Mouse (Mus musculus): Measurements from ENCODE around the gene Adgrg6. TPM values are rescaled to one million over a fixed set of nuclear protein-coding genes. Genes with fewer than 3 reads are reported as not detected.
A peak's percentile ranks its signal among the peaks of the same experiment; 100 is the strongest.

Gene Adgrg6
- total RNA-seq (2014; rRNA removed), result 1.4 and 1.9 TPM in 2 replicates
- polyA plus RNA-seq (2012; rRNA removed), result 0.31 and 0.44 TPM in 2 replicates

DNA sequence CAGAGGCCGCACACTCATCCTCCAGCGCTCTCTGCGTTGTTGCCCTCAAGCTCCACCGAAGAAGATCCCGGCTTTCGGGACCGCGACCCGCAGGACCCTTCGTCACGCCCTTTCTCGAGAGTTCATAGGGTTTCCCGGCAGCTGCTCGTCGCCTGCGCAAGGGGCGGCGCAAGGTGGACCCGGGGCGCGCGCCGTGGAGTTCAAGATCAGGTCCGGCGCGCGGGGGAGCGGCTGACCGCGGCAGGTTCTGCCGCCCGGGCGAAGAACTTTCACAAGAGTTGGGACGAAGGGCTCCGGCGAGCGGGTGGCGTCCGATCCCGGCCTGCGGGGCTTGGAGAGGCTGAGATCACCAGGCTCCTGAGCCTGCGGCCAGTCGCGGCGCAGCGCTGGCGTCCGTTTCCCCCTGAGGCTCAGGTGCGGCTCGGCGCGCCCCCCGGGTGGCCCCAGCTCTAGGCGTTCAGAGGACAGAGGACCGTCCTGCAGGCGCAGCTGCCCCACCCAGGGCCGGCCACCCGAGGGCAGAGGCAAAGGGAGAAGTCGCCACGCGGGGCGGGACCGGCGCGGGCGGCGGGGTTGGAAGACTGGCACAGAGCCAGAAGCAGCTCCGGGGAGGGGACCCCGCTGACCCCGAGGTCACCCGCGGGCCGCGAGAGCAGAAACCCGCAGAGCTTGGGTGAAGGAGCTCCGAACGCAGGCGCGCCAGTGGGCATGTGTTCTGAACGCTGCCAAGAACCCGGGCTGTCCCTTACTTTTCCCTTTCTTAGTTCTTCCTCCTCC, at the start of gene Adgrg6:
Gene Adgrg6, minus strand, starts transcription at position 719 of the 777 bp plus-strand sequence.
- Histone ChIP-seq H3K27me3 (ENCODE audit: control insufficient read depth, insufficient read depth, low read length) (peaks cover 7% of the 10 kb centered on the region), H3K4me3 (ENCODE audit: insufficient read depth, low read depth, low read length) (peak within 1 kb of the TSS; percentile 68), H3K4me1 (ENCODE audit: control insufficient read depth, insufficient read depth, low read length) (no peaks in the 10 kb centered on the region; the same call in 1 of the 2 replicates), H3K27ac (replicated peaks; ENCODE audit: insufficient read depth, low read depth, low read length) (no peak within 1 kb of the TSS), H3K36me3 (ENCODE audit: control insufficient read depth, insufficient read depth, low read length) (no peaks in the 10 kb centered on the region), H3K79me2 (ENCODE audit: control insufficient read depth, insufficient read depth, low read length) (no peaks in the 10 kb centered on the region), H3K9ac (ENCODE audit: low read depth, low read length) (peak within 1 kb of the TSS; percentile 47)
- WGBS, result 1% methylated on average over 81 of the region's 81 CpGs
- TF ChIP-seq POLR2A (IDR thresholded peaks at IDR 0.05; ENCODE audit: extremely low read depth, insufficient read depth, low read length), result no peak
- TF ChIP-seq CTCF (IDR thresholded peaks at IDR 0.05; ENCODE audit: low read depth, low read length), result no peak
- no peak for DNase-seq (ENCODE audit: extremely low read depth, low read depth, low spot score)

DNA sequence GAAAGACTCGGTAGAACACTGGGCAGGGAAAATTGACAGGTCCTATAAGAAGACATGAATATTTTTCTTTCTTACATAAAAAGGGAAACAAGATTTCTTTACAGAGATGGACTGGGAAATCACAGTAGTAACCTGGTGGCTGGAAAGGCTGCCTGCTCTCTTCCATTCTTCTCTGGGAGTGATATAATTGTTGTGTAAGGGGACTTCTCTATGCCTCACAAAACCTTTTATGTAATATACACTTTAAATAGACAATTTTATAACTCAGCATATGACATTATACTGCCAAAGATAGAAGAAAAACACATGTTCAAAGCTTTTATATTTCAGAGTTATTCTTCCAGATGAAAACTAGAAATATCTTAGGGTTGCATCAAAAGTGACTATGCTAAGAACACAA, 46.8 kb upstream of the Adgrg6 start:
- WGBS, result 85% methylated on average over 1 of the region's 1 CpGs
- Histone ChIP-seq H3K9ac (ENCODE audit: low read depth, low read length) (no peak overlapping the region), H3K4me3 (ENCODE audit: insufficient read depth, low read depth, low read length) (no peak overlapping the region), H3K36me3 (ENCODE audit: control insufficient read depth, insufficient read depth, low read length) (no peaks in the 10 kb centered on the region), H3K4me1 (ENCODE audit: control insufficient read depth, insufficient read depth, low read length) (no peaks in the 10 kb centered on the region), H3K27ac (replicated peaks; ENCODE audit: insufficient read depth, low read depth, low read length) (no peak overlapping the region), H3K27me3 (ENCODE audit: control insufficient read depth, insufficient read depth, low read length) (no peaks in the 10 kb centered on the region), H3K79me2 (ENCODE audit: control insufficient read depth, insufficient read depth, low read length) (no peaks in the 10 kb centered on the region)
- DNase-seq (ENCODE audit: extremely low read depth, low read depth, low spot score), result no peak
- no peak for TF ChIP-seq CTCF (IDR thresholded peaks at IDR 0.05; ENCODE audit: low read depth, low read length)
- no peak for TF ChIP-seq POLR2A (IDR thresholded peaks at IDR 0.05; ENCODE audit: extremely low read depth, insufficient read depth, low read length)

DNA sequence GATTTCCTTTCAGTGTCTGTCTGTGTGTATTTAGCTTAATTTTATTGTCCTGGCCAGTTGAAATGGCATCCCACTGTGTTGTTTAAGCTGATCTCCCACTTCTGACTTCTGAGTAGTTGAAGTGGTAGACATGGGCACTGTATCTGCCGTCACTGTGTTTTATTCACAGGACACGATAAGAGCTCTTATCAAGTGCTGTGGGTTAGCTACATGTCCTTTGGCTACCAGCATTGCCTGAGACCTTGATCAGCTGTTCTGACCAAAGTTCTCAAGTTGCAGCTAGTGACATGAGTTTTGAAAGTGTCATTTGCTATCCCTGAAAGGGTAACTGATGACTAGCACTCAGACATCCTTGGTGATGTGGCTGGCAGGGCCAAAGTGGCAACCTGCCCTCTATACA, 45.4 kb upstream of the Adgrg6 start:
- Histone ChIP-seq H3K4me1 (ENCODE audit: control insufficient read depth, insufficient read depth, low read length) (no peaks in the 10 kb centered on the region), H3K4me3 (ENCODE audit: insufficient read depth, low read depth, low read length) (no peak overlapping the region), H3K36me3 (ENCODE audit: control insufficient read depth, insufficient read depth, low read length) (no peaks in the 10 kb centered on the region), H3K79me2 (ENCODE audit: control insufficient read depth, insufficient read depth, low read length) (no peaks in the 10 kb centered on the region), H3K27ac (replicated peaks; ENCODE audit: insufficient read depth, low read depth, low read length) (no peak overlapping the region), H3K27me3 (ENCODE audit: control insufficient read depth, insufficient read depth, low read length) (no peaks in the 10 kb centered on the region), H3K9ac (ENCODE audit: low read depth, low read length) (no peak overlapping the region)
- 89% methylated on average over 2 of the region's 2 CpGs for WGBS
- TF ChIP-seq POLR2A (IDR thresholded peaks at IDR 0.05; ENCODE audit: extremely low read depth, insufficient read depth, low read length) (no peak), CTCF (IDR thresholded peaks at IDR 0.05; ENCODE audit: low read depth, low read length) (no peak)
- DNase-seq (ENCODE audit: extremely low read depth, low read depth, low spot score), result no peak

DNA sequence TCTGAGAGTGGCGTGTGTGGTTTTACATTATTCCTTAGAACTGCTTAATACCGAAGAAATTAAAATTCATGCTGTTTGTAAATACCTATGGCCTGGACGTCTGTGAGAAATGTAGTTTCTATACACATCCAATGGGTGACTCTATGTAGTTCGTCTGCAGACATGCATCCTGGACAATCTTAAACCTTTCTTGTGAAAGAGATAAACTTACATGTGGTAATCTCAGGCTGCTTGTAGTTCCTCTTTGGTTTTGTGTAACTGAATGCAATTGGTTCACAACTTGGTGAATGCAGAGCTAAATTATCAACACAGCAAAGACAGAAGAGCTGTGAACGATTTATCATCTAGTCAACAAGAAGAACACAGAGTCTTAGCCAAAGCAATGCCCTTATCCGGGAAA, 44.2 kb upstream of the Adgrg6 start:
- TF ChIP-seq CTCF (IDR thresholded peaks at IDR 0.05; ENCODE audit: low read depth, low read length) (no peak), POLR2A (IDR thresholded peaks at IDR 0.05; ENCODE audit: extremely low read depth, insufficient read depth, low read length) (no peak)
- H3K79me2 ChIP-seq (ENCODE audit: control insufficient read depth, insufficient read depth, low read length), result no peaks in the 10 kb centered on the region
- 84% methylated on average over 6 of the region's 6 CpGs for WGBS
- no peak overlapping the region for H3K4me3 ChIP-seq (ENCODE audit: insufficient read depth, low read depth, low read length)
- no peaks in the 10 kb centered on the region for H3K4me1 ChIP-seq (ENCODE audit: control insufficient read depth, insufficient read depth, low read length)
- no peak overlapping the region for H3K9ac ChIP-seq (ENCODE audit: low read depth, low read length)
- no peaks in the 10 kb centered on the region for H3K27me3 ChIP-seq (ENCODE audit: control insufficient read depth, insufficient read depth, low read length)
- DNase-seq (ENCODE audit: extremely low read depth, low read depth, low spot score), result no peak
- no peak overlapping the region for H3K27ac ChIP-seq (replicated peaks; ENCODE audit: insufficient read depth, low read depth, low read length)
- no peaks in the 10 kb centered on the region for H3K36me3 ChIP-seq (ENCODE audit: control insufficient read depth, insufficient read depth, low read length)

DNA sequence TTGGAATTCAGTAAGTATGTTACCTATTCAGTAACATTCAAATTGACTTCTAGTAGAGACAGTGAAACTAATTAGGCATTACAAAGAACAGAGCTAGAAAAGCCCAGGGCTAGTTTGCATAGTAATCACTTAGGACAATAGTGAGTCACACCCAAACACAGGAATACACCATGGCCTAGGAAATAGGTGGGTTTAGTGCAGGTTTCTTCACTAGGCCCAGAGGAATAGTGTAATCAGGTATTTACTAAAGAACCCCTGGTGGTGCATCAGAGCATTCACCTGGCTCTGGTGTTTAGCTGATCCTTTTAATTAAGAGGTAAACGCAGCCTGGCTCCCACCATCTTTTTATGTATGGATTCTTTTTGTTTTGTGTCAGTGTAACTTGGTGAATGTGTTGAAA, 38.0 kb upstream of the Adgrg6 start:
- Histone ChIP-seq H3K4me1 (ENCODE audit: control insufficient read depth, insufficient read depth, low read length) (no peaks in the 10 kb centered on the region), H3K4me3 (ENCODE audit: insufficient read depth, low read depth, low read length) (no peak overlapping the region), H3K79me2 (ENCODE audit: control insufficient read depth, insufficient read depth, low read length) (no peaks in the 10 kb centered on the region), H3K9ac (ENCODE audit: low read depth, low read length) (no peak overlapping the region), H3K36me3 (ENCODE audit: control insufficient read depth, insufficient read depth, low read length) (no peaks in the 10 kb centered on the region), H3K27me3 (ENCODE audit: control insufficient read depth, insufficient read depth, low read length) (no peaks in the 10 kb centered on the region), H3K27ac (replicated peaks; ENCODE audit: insufficient read depth, low read depth, low read length) (no peak overlapping the region)
- 89% methylated on average over 1 of the region's 1 CpGs for WGBS
- DNase-seq (ENCODE audit: extremely low read depth, low read depth, low spot score), result no peak
- TF ChIP-seq CTCF (IDR thresholded peaks at IDR 0.05; ENCODE audit: low read depth, low read length) (no peak), POLR2A (IDR thresholded peaks at IDR 0.05; ENCODE audit: extremely low read depth, insufficient read depth, low read length) (no peak)

DNA sequence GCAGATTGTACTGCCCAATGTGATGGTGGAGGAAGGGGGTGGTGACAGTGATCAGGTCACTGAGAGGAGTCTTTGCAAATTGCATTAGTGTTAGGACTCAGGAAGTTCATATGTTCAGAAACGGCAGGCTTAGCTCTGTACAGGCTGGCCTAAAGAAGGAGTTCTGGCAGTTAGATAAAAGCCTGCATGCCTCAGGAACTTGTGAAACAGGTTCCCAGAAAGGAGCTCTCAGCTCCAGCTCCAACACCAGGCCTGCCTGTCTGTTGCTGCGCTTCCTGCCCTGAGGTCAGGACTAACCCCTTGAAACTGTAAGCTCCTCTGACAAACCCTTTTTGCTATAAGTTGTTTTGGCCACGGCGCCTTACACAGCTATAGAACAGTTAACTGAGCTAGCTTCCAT, 28.8 kb upstream of the Adgrg6 start:
- Histone ChIP-seq H3K4me1 (ENCODE audit: control insufficient read depth, insufficient read depth, low read length) (no peaks in the 10 kb centered on the region), H3K9ac (ENCODE audit: low read depth, low read length) (no peak overlapping the region), H3K79me2 (ENCODE audit: control insufficient read depth, insufficient read depth, low read length) (no peaks in the 10 kb centered on the region), H3K36me3 (ENCODE audit: control insufficient read depth, insufficient read depth, low read length) (no peaks in the 10 kb centered on the region), H3K27ac (replicated peaks; ENCODE audit: insufficient read depth, low read depth, low read length) (no peak overlapping the region), H3K27me3 (ENCODE audit: control insufficient read depth, insufficient read depth, low read length) (no peaks in the 10 kb centered on the region), H3K4me3 (ENCODE audit: insufficient read depth, low read depth, low read length) (no peak overlapping the region)
- no peak for TF ChIP-seq CTCF (IDR thresholded peaks at IDR 0.05; ENCODE audit: low read depth, low read length)
- no peak for TF ChIP-seq POLR2A (IDR thresholded peaks at IDR 0.05; ENCODE audit: extremely low read depth, insufficient read depth, low read length)
- WGBS, result 70% methylated on average over 4 of the region's 4 CpGs
- no peak for DNase-seq (ENCODE audit: extremely low read depth, low read depth, low spot score)

All from liver, adult 2 months (tissue).